Mouse (Mus musculus): ENCODE measurements at regions not wholly inside any gene's neighbourhood (a gene's known extent, or its start where the extent isn't known, plus 50 kb on each side); places are given as distances from the start of the nearest gene placed in this dataset.

GRCm38 (mm10) chr4:31594089-31594488, 369.8 kb upstream of the Map3k7 start:
- intact Hi-C loops (cut with DNase I) = no loop called here
- no peak for DNase-seq

- intact Hi-C loops (cut with DNase I) = no loop called here
- DNase-seq = no peak
These were observed 362.4 kb upstream of the Map3k7 start for GRCm38 (mm10) chr4:31601536-31601935.

- intact Hi-C loops (cut with DNase I) = no loop called here
- no peak for DNase-seq
These were observed 360.1 kb upstream of the Map3k7 start for GRCm38 (mm10) chr4:31603776-31604175.

GRCm38 (mm10) chr4:31608811-31609210, 355.1 kb upstream of the Map3k7 start:
- intact Hi-C loops (cut with DNase I) = no loop called here
- no peak for DNase-seq

- DNase-seq = no peak
- intact Hi-C loops (cut with DNase I) = no loop called here
These were observed 354.3 kb upstream of the Map3k7 start for GRCm38 (mm10) chr4:31609559-31609958.

GRCm38 (mm10) chr4:31612147-31612824, 351.6 kb upstream of the Map3k7 start:
- DNase-seq = no peak
- intact Hi-C loops (cut with DNase I) = no loop called here

GRCm38 (mm10) chr4:31612825-31613514, 350.9 kb upstream of the Map3k7 start:
- intact Hi-C loops (cut with DNase I) = no loop called here

GRCm38 (mm10) chr4:31617572-31617971, 346.3 kb upstream of the Map3k7 start:
- intact Hi-C loops (cut with DNase I) = no loop called here
- no peak for DNase-seq

More at GRCm38 (mm10) chr4:31612825-31613514, 350.9 kb upstream of the Map3k7 start:
- no peak for DNase-seq

- no peak for DNase-seq
- intact Hi-C loops (cut with DNase I) = no loop called here
These were observed 345.9 kb upstream of the Map3k7 start for GRCm38 (mm10) chr4:31618026-31618425.

- intact Hi-C loops (cut with DNase I) = no loop called here
- DNase-seq = no peak
These were observed 342.7 kb upstream of the Map3k7 start for GRCm38 (mm10) chr4:31621205-31621604.

- DNase-seq = peak; percentile 46 to 50
- intact Hi-C loops (cut with DNase I) = no loop called here
These were observed 336.8 kb upstream of the Map3k7 start for GRCm38 (mm10) chr4:31627053-31627452.

GRCm38 (mm10) chr4:31627777-31628176, 336.1 kb upstream of the Map3k7 start:
- DNase-seq = peak; percentile 16 to 34
- intact Hi-C loops (cut with DNase I) = no loop called here

- intact Hi-C loops (cut with DNase I) = no loop called here
- no peak for DNase-seq
These were observed 325.3 kb upstream of the Map3k7 start for GRCm38 (mm10) chr4:31638564-31638963.

GRCm38 (mm10) chr4:31642161-31642560, 321.7 kb upstream of the Map3k7 start:
- DNase-seq = peak; percentile 53 to 55
- intact Hi-C loops (cut with DNase I) = loop anchor here (5.0 kb wide), 1 partner anchor 175 kb away; no protein-coding TSS in a partner anchor

- DNase-seq = peak; percentile 78 to 82
- intact Hi-C loops (cut with DNase I) = loop anchor here (5.0 kb wide), 1 partner anchor 175 kb away; no protein-coding TSS in a partner anchor
These were observed 321.2 kb upstream of the Map3k7 start for GRCm38 (mm10) chr4:31642593-31643290.

GRCm38 (mm10) chr4:31648631-31649368, 315.1 kb upstream of the Map3k7 start:
- intact Hi-C loops (cut with DNase I) = no loop called here
- peak in 1 of 2 experiments; percentile 25 for DNase-seq

- intact Hi-C loops (cut with DNase I) = no loop called here
- peak; percentile 17 to 26 for DNase-seq
These were observed 308.4 kb upstream of the Map3k7 start for GRCm38 (mm10) chr4:31655364-31656106.

- intact Hi-C loops (cut with DNase I) = no loop called here
These were observed 307.8 kb upstream of the Map3k7 start for GRCm38 (mm10) chr4:31656111-31656510.

GRCm38 (mm10) chr4:31658820-31659219, 305.1 kb upstream of the Map3k7 start:
- no peak for DNase-seq
- intact Hi-C loops (cut with DNase I) = no loop called here

More at GRCm38 (mm10) chr4:31656111-31656510, 307.8 kb upstream of the Map3k7 start:
- DNase-seq = no peak

GRCm38 (mm10) chr4:31660896-31661295, 303.0 kb upstream of the Map3k7 start:
- intact Hi-C loops (cut with DNase I) = no loop called here
- DNase-seq = no peak
